Mouse (Mus musculus): Measurements from ENCODE around the gene Otud7b.
"Not testable (repeated sequence)": the region's sequence is repeated elsewhere in the genome, so short reads cannot be mapped to it uniquely, and the experiment has no call there.

Gene Otud7b

DNA sequence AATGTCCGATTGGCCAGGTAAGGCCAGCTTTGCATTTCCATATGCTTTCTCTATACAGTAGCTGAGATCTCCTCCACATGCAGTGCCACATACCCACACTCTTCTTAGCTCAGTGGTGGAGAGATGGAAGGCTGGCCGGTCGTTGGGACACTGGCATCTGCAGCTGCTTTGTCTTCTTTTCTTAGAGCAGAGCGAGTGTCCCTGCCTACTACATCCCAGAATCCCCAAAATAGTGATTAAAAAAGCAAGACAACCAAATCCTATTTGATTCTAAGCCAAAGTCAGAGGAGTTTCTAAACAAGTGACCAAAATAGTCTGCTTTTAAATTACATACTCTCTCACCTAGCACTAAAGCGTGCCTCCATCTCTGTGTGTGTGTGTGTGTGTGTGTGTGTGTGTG, 48.3 kb downstream of the Otud7b start:
- no peak for DNase-seq

GRCm38 (mm10) chr3:96155501-96155900, 51.2 kb downstream of the Otud7b start:
- no peak for DNase-seq

DNA sequence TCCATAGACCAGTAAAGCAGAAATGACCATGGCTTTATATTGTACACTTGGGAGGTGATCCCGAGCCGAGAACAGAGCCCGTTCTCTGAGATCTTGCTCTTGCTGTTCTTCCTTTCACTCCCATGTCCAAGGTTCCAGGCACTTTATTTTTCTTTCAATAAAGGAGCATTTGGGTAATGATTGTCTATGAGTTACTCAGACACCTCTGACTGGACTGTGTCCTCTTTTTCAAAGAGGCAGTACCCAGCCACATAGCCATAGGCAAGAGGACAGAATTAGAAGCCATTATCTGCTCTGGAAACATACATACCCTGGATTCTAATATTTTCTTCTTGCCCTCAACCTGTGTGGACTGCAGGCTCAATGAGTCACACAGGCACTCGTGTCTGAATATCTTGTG, 55.5 kb downstream of the Otud7b start:
- DNase-seq = peak; percentile 79

DNA sequence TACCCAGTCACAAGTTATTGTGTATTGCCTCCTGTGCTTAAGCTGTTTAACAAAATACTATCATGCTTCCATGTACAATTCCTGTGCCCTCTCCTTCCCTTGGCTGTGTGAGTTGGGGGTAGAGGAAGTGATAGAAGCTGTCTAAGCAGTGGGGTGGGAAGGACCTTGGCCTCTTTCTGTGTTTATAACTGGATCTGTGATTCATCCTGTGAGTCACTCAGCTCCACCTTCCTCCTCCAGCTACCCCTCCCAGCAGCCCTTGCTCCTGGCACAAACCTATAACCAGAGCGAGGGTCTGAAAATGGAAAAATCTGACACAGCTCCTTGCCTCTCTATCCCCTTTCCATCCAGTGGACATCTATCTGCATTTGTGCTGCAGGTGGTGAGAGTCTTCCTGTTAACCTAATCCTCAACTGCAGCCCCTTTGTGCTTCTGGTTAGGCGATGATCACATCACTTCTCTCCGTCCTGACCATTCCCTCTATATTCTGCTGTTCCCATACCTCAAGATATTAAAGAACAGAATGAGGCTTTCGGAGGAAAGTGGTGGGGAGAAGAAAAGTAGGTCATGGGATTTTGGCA, 56.0 kb downstream of the Otud7b start:
- DNase-seq = peak; percentile 86

- peak; percentile 94 for DNase-seq
These were observed 56.6 kb downstream of the Otud7b start for GRCm38 (mm10) chr3:96160803-96161516.

GRCm38 (mm10) chr3:96161869-96162840, 57.8 kb downstream of the Otud7b start, which contains the start of gene Mtmr11:
Mtmr11 (plus strand) TSS chr3:96162004.
- DNase-seq = peak; percentile 83

- no peak for DNase-seq
These were observed 58.7 kb downstream of the Otud7b start for GRCm38 (mm10) chr3:96163040-96163439.

DNA sequence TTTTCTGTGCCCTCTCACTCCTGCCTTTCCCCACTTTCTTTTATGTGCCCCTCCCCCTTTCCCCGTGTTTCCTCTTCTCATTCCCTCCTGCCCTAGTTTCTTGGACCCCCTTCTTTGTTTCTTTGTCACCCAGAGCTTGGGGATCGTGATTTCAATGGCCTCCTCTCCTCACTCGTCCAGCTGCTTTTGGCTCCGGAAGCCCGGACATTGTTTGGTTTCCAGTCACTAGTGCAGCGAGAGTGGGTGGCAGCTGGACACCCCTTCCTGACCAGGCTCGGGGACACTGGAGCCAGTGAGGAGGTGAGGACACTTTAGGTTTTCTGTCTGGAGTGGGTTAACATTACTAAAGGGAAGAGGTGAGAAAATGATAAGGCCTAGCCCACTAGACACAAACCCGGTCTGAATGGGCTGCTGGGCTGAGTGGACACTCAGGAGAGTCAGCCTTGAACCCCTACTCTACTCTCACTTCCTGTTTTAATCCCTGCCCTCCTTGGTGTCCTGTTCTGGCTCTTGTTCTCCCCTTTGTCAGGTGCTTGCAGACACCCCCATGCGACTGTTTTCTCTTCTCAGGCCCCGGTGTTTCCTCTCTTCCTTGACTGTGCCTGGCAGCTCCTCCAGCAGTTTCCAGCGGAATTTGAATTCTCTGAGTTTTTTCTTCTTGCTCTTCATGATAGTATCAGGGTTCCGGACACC, 64.3 kb downstream of the Otud7b start:
- no peak for DNase-seq

DNA sequence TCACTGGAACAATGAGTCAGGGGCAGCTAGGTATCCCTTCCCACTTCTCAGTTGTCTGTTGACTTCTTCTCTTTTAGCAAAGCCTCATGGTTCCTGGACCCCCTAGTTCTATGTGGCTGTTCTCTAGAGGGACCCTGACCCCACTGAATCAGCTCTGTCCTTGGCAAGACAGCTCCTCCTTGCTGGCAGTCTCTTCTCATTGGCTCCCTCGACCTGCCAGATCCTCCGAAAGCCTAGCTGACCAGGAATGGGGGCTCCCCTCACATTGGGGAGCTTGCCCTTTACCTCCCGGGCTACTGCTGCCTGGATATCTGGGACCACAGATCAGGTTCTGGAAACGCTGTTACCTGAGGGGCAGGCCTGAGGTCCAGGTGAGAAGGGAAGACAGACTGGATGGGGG, 65.9 kb downstream of the Otud7b start:
- DNase-seq = no peak

GRCm38 (mm10) chr3:96170976-96171545, 66.7 kb downstream of the Otud7b start:
- DNase-seq = no peak

GRCm38 (mm10) chr3:96171583-96172196, 67.4 kb downstream of the Otud7b start:
- no peak for DNase-seq

DNA sequence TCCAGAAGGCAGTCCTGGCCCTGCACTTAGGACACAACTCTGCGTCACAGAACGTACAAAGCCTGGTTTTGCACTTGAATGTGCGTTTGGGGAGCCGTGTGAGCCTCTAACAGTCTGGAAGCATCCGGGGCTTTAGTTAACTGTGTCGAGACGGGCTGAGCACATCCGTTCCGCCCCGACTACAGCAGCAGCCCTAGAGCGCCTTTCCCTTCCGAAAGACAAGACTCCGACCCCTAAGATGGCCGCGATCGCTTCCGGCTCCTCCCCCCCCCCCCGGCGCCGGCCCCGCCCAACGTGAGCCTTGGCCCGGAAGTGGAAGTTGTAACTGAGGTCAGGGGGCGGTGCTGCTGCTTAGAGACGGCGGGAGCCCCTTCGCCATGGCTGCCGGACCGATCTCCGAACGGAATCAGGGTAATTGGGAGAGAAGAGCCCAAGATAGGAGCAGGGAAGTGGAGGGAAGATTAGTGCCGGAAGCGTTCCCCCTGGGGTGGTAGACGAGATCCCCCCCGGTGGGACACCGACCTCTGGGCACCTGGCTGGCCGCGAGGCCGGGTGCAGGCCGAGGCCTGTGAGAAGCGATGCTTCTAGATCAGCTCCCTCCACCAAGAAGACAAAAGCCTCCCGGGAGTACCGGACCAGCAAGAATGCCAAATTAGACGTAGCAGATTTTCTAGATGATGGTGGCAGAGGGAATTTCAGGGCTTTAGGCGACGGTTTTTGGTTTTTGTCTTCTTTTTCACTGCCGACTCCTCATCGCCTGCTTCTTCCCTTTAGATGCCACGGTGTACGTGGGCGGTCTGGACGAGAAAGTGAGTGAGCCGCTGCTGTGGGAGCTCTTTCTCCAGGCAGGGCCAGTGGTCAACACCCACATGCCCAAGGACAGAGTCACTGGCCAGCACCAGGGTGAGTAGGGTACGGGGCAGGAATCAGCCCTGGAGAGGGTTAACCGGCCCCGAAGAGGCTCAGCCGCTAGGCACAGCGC, 68.2 kb downstream of the Otud7b start, which contains the start of gene Sf3b4:
Gene Sf3b4, plus strand, starts transcription at position 136 of the 982 bp plus-strand sequence.
- DNase-seq = peak; percentile 85

DNA sequence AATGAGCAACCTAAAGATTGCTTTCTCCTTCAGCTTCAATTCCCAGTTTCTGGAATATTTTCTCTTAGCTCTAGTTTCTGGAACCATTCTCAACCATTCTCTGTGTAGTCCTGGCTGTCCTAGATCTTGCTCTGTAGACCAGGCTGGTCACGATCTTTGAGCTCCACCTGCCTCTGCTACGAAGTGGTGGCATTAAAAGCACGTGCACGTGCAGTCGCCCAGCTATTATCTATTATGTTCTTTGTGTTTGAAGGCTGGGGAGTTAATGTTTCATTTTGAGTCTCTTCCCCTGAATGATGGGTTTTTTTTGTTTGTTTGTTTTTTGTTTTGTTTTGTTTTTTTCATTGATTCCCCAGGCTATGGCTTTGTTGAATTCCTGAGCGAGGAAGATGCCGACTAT, 68.9 kb downstream of the Otud7b start:
- no peak for DNase-seq

GRCm38 (mm10) chr3:96174042-96174441, 69.7 kb downstream of the Otud7b start:
- DNase-seq = not testable (repeated sequence)

GRCm38 (mm10) chr3:96175251-96175650, 70.9 kb downstream of the Otud7b start:
- DNase-seq = no peak

- DNase-seq = no peak
These were observed 74.1 kb downstream of the Otud7b start for GRCm38 (mm10) chr3:96178427-96178826.

GRCm38 (mm10) chr3:96178902-96179301, 74.6 kb downstream of the Otud7b start:
- DNase-seq = no peak

DNA sequence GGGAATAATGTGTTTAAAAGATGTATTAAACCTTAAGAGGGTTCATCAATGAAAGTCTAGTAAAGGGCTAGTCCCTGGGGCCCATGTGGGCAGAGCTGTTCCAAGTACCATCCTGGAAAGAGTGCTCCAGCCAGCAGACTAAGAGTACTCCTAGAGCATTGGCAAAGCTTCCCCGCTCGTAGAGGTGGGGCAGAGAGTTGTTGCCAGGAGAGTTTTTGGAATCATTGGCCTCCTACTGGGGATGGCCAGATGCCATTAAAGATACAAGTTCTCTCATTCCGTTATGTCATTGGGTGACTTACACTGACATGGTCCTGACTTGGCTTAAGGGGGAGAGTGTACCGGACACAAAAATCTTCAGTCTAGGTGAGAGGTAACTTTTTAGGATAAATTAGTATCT, 75.2 kb downstream of the Otud7b start:
- DNase-seq = peak; percentile 59

- DNase-seq = no peak
These were observed 76.6 kb downstream of the Otud7b start, which contains the start of gene Sv2a for GRCm38 (mm10) chr3:96180727-96181477. Sv2a (plus strand) TSS chr3:96181151.

Measured in kidney, adult 9 months (tissue).